Mouse (Mus musculus): ENCODE results near the gene Rps6ka5. TPM values are rescaled to one million over a fixed set of nuclear protein-coding genes. Genes with fewer than 3 reads are reported as not detected.
A peak's percentile ranks its signal among the peaks of the same experiment; 100 is the strongest.

Rps6ka5 gene
- polyA plus RNA-seq, 1 experiment from 2014 or later, result 7.0 TPM

DNA sequence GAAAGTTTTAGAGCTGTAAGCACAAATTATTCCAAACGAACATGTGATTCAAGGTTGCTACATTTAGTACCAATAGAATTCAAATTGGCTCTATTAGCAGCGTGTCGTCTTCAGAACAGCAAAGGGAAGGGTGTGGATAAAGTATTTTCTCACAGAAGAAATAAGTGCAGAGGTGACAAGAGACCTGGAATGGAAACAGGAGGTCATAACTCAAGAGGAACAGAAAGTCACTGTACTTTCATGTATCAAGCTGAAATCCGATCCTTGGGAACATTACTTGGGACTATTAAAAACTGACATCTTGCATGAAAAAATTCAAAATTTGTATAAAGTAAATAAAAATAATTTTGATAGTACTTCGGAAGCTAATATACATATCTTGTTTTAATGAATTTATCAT lies 36.3 kb downstream of the Rps6ka5 start:
- no peak for ATAC-seq

GRCm38 (mm10) chr12:100688177-100688576 lies 38.6 kb downstream of the Rps6ka5 start:
- H3K4me2 ChIP-seq (ENCODE audit: low read length), result no peak overlapping the region
- H3K36me3 ChIP-seq (ENCODE audit: control insufficient read depth, insufficient read depth, low read length), result no peaks in the 10 kb centered on the region
- no peak overlapping the region for H3K27ac ChIP-seq (ENCODE audit: low read length)
- H3K9me3 ChIP-seq (replicated peaks; ENCODE audit: control insufficient read depth, low read length, poor library complexity, severe bottlenecking), result no peaks in the 10 kb centered on the region
- no peak overlapping the region for H3K9ac ChIP-seq (ENCODE audit: low read depth, low read length)
- H3K4me1 ChIP-seq (ENCODE audit: control insufficient read depth, insufficient read depth, low read length), result no peaks in the 10 kb centered on the region
- ATAC-seq, result no peak
- H3K4me3 ChIP-seq (ENCODE audit: low read depth, low read length), result no peak overlapping the region
- no peaks in the 10 kb centered on the region for H3K27me3 ChIP-seq (ENCODE audit: control insufficient read depth, insufficient read depth, low read depth, low read length)

More for the DNA sequence above, 36.3 kb downstream of the Rps6ka5 start:
- H3K9me3 ChIP-seq (replicated peaks; ENCODE audit: control insufficient read depth, low read length, poor library complexity, severe bottlenecking), result no peaks in the 10 kb centered on the region
- no peak overlapping the region for H3K27ac ChIP-seq (ENCODE audit: low read length)
- no peak overlapping the region for H3K4me2 ChIP-seq (ENCODE audit: low read length)
- no peaks in the 10 kb centered on the region for H3K36me3 ChIP-seq (ENCODE audit: control insufficient read depth, insufficient read depth, low read length)
- H3K9ac ChIP-seq (ENCODE audit: low read depth, low read length), result no peak overlapping the region
- no peaks in the 10 kb centered on the region for H3K4me1 ChIP-seq (ENCODE audit: control insufficient read depth, insufficient read depth, low read length)
- no peak overlapping the region for H3K4me3 ChIP-seq (ENCODE audit: low read depth, low read length)
- 80% methylated on average over 5 of the region's 5 CpGs for WGBS
- no peaks in the 10 kb centered on the region for H3K27me3 ChIP-seq (ENCODE audit: control insufficient read depth, insufficient read depth, low read depth, low read length)

DNA sequence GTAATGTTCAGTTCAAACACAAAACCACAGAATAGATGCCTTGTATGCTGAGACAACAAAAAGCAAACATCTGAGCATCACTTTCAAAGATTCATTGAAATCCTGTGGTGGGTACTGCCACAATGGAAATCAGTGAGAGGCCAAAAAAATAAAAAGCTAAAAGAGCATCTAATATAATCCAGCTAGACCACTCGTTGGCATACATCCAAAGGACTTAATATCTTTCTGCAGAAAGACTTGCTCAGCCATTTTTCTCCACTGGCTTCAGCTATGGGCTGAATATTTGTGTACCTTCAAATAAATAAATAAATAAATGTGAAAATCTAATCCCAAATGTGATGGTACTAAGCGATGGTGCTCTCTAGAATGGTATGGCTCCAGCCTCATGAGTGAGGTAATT lies 39.8 kb downstream of the Rps6ka5 start:
- 68% methylated on average over 2 of the region's 2 CpGs for WGBS
- no peaks in the 10 kb centered on the region for H3K4me1 ChIP-seq (ENCODE audit: control insufficient read depth, insufficient read depth, low read length)
- no peaks in the 10 kb centered on the region for H3K27me3 ChIP-seq (ENCODE audit: control insufficient read depth, insufficient read depth, low read depth, low read length)
- no peak overlapping the region for H3K4me2 ChIP-seq (ENCODE audit: low read length)
- ATAC-seq, result no peak
- H3K9ac ChIP-seq (ENCODE audit: low read depth, low read length), result no peak overlapping the region
- no peak overlapping the region for H3K4me3 ChIP-seq (ENCODE audit: low read depth, low read length)
- H3K9me3 ChIP-seq (replicated peaks; ENCODE audit: control insufficient read depth, low read length, poor library complexity, severe bottlenecking), result no peaks in the 10 kb centered on the region
- no peak overlapping the region for H3K27ac ChIP-seq (ENCODE audit: low read length)
- no peaks in the 10 kb centered on the region for H3K36me3 ChIP-seq (ENCODE audit: control insufficient read depth, insufficient read depth, low read length)

DNA sequence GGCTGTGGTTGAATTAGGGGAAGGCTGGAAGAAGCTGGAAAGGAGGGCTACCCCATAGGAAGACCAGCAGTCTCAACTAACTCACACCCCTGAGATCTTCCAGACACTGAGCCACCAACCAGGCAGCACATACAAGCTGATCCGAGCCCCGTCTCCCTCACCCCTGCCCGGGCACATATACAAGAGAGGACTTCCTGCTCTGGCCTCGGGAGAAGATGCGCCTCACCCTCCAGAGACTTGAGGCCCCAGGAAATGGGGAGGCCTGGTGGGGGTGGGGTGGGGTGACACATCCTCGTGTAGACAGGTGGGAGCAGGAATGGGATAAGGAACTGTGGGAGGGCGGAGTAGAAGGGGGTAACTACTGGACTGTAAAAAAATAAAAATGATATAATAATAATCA lies 45.0 kb downstream of the Rps6ka5 start:
- no peaks in the 10 kb centered on the region for H3K4me1 ChIP-seq (ENCODE audit: control insufficient read depth, insufficient read depth, low read length)
- no peaks in the 10 kb centered on the region for H3K9me3 ChIP-seq (replicated peaks; ENCODE audit: control insufficient read depth, low read length, poor library complexity, severe bottlenecking)
- 88% methylated on average over 7 of the region's 7 CpGs for WGBS
- ATAC-seq, result no peak
- H3K9ac ChIP-seq (ENCODE audit: low read depth, low read length), result no peak overlapping the region
- H3K27me3 ChIP-seq (ENCODE audit: control insufficient read depth, insufficient read depth, low read depth, low read length), result no peaks in the 10 kb centered on the region
- no peak overlapping the region for H3K4me3 ChIP-seq (ENCODE audit: low read depth, low read length)
- no peak overlapping the region for H3K27ac ChIP-seq (ENCODE audit: low read length)
- no peaks in the 10 kb centered on the region for H3K36me3 ChIP-seq (ENCODE audit: control insufficient read depth, insufficient read depth, low read length)
- no peak overlapping the region for H3K4me2 ChIP-seq (ENCODE audit: low read length)

- no peaks in the 10 kb centered on the region for H3K27me3 ChIP-seq (ENCODE audit: control insufficient read depth, insufficient read depth, low read depth, low read length)
- H3K9ac ChIP-seq (ENCODE audit: low read depth, low read length), result no peak overlapping the region
- WGBS, result 51% methylated on average over 1 of the region's 1 CpGs
- ATAC-seq, result no peak
- no peak overlapping the region for H3K4me3 ChIP-seq (ENCODE audit: low read depth, low read length)
- no peaks in the 10 kb centered on the region for H3K36me3 ChIP-seq (ENCODE audit: control insufficient read depth, insufficient read depth, low read length)
- H3K27ac ChIP-seq (ENCODE audit: low read length), result no peak overlapping the region
- no peak overlapping the region for H3K4me2 ChIP-seq (ENCODE audit: low read length)
- no peaks in the 10 kb centered on the region for H3K4me1 ChIP-seq (ENCODE audit: control insufficient read depth, insufficient read depth, low read length)
- H3K9me3 ChIP-seq (replicated peaks; ENCODE audit: control insufficient read depth, low read length, poor library complexity, severe bottlenecking), result no peaks in the 10 kb centered on the region
These were observed 45.5 kb downstream of the Rps6ka5 start for GRCm38 (mm10) chr12:100681241-100681640.

DNA sequence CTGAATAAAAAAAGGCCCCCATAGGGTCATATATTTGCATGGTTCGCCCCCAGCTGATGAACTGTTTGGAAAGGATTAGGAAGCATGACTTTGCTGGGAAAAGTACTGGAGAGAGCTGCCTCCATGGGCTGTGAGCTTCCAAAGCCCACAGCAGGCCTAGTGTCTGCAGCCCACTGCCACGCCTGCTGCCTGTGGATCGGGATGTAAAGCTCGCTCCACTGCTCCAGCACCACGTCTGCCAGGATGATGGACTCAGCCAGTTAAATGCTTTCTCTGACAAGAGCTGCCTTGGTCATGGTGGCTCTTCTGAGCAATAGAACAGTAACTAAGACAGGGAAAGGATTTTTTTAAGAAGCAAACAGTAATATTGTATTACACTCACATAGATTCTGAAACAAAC lies 46.1 kb downstream of the Rps6ka5 start:
- Histone ChIP-seq H3K9ac (ENCODE audit: low read depth, low read length) (no peak overlapping the region), H3K4me2 (ENCODE audit: low read length) (no peak overlapping the region), H3K4me3 (ENCODE audit: low read depth, low read length) (no peak overlapping the region), H3K27ac (ENCODE audit: low read length) (no peak overlapping the region), H3K9me3 (replicated peaks; ENCODE audit: control insufficient read depth, low read length, poor library complexity, severe bottlenecking) (no peaks in the 10 kb centered on the region), H3K36me3 (ENCODE audit: control insufficient read depth, insufficient read depth, low read length) (no peaks in the 10 kb centered on the region), H3K4me1 (ENCODE audit: control insufficient read depth, insufficient read depth, low read length) (no peaks in the 10 kb centered on the region), H3K27me3 (ENCODE audit: control insufficient read depth, insufficient read depth, low read depth, low read length) (no peaks in the 10 kb centered on the region)
- 59% methylated on average over 5 of the region's 5 CpGs for WGBS
- no peak for ATAC-seq

DNA sequence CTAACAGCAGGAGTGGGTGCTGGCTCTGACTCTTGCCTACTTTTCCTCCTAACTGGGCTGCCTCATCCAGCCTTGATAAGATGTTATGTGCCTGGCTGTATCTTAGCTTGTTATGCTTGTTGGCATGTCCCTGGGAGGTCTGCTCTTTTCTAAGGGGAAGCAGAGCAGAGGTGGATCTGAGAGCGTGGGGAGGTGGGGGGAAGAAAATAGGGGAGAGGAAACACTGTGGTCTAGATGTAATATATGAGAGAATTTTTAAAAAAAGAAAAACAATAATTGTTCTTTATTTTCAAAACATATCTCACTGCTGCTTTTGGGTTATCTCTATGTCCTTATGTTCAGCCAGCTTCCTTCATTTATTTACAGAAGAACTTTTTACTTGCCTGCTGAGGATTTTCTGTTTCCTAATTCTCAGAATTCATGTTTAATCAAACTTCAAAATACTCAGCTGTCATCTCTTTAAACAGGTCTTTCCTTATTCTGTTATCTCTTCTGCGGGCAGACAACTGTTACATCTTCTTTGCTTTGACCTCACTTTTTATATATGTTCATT lies 56.1 kb downstream of the Rps6ka5 start:
- no peak overlapping the region for H3K9ac ChIP-seq (ENCODE audit: low read depth, low read length)
- H3K4me1 ChIP-seq (ENCODE audit: control insufficient read depth, insufficient read depth, low read length), result no peaks in the 10 kb centered on the region
- no peak for ATAC-seq
- no peaks in the 10 kb centered on the region for H3K36me3 ChIP-seq (ENCODE audit: control insufficient read depth, insufficient read depth, low read length)
- WGBS, result 93% methylated on average over 2 of the region's 2 CpGs
- H3K27me3 ChIP-seq (ENCODE audit: control insufficient read depth, insufficient read depth, low read depth, low read length), result no peaks in the 10 kb centered on the region
- H3K9me3 ChIP-seq (replicated peaks; ENCODE audit: control insufficient read depth, low read length, poor library complexity, severe bottlenecking), result no peaks in the 10 kb centered on the region
- no peak overlapping the region for H3K4me2 ChIP-seq (ENCODE audit: low read length)
- no peak overlapping the region for H3K4me3 ChIP-seq (ENCODE audit: low read depth, low read length)
- H3K27ac ChIP-seq (ENCODE audit: low read length), result no peak overlapping the region

- 80% methylated on average over 4 of the region's 4 CpGs for WGBS
- Histone ChIP-seq H3K36me3 (ENCODE audit: control insufficient read depth, insufficient read depth, low read length) (no peaks in the 10 kb centered on the region), H3K4me2 (ENCODE audit: low read length) (no peak overlapping the region), H3K9ac (ENCODE audit: low read depth, low read length) (no peak overlapping the region), H3K27ac (ENCODE audit: low read length) (0 out of 2 replicates have a peak overlapping the region, but pooled peaks have one; percentile 42), H3K27me3 (ENCODE audit: control insufficient read depth, insufficient read depth, low read depth, low read length) (no peaks in the 10 kb centered on the region), H3K4me3 (ENCODE audit: low read depth, low read length) (no peak overlapping the region), H3K9me3 (replicated peaks; ENCODE audit: control insufficient read depth, low read length, poor library complexity, severe bottlenecking) (no peaks in the 10 kb centered on the region), H3K4me1 (ENCODE audit: control insufficient read depth, insufficient read depth, low read length) (no peaks in the 10 kb centered on the region)
- ATAC-seq, result no peak
These were observed 61.5 kb downstream of the Rps6ka5 start for GRCm38 (mm10) chr12:100665294-100665693.

GRCm38 (mm10) chr12:100660076-100660475 lies 66.7 kb downstream of the Rps6ka5 start:
- 87% methylated on average over 2 of the region's 2 CpGs for WGBS
- no peaks in the 10 kb centered on the region for H3K4me1 ChIP-seq (ENCODE audit: control insufficient read depth, insufficient read depth, low read length)
- no peak overlapping the region for H3K9ac ChIP-seq (ENCODE audit: low read depth, low read length)
- H3K36me3 ChIP-seq (ENCODE audit: control insufficient read depth, insufficient read depth, low read length), result no peaks in the 10 kb centered on the region
- no peaks in the 10 kb centered on the region for H3K9me3 ChIP-seq (replicated peaks; ENCODE audit: control insufficient read depth, low read length, poor library complexity, severe bottlenecking)
- ATAC-seq, result no peak
- no peak overlapping the region for H3K27ac ChIP-seq (ENCODE audit: low read length)
- no peak overlapping the region for H3K4me2 ChIP-seq (ENCODE audit: low read length)
- H3K4me3 ChIP-seq (ENCODE audit: low read depth, low read length), result no peak overlapping the region
- H3K27me3 ChIP-seq (ENCODE audit: control insufficient read depth, insufficient read depth, low read depth, low read length), result no peaks in the 10 kb centered on the region
